Mouse (Mus musculus): ENCODE data around the gene Rac2. TPM values are rescaled to one million over a fixed set of nuclear protein-coding genes. Genes with fewer than 3 reads are reported as not detected.

Rac2 gene
- polyA plus RNA-seq, 1 experiment from 2014 or later, result 7.0 TPM

DNA sequence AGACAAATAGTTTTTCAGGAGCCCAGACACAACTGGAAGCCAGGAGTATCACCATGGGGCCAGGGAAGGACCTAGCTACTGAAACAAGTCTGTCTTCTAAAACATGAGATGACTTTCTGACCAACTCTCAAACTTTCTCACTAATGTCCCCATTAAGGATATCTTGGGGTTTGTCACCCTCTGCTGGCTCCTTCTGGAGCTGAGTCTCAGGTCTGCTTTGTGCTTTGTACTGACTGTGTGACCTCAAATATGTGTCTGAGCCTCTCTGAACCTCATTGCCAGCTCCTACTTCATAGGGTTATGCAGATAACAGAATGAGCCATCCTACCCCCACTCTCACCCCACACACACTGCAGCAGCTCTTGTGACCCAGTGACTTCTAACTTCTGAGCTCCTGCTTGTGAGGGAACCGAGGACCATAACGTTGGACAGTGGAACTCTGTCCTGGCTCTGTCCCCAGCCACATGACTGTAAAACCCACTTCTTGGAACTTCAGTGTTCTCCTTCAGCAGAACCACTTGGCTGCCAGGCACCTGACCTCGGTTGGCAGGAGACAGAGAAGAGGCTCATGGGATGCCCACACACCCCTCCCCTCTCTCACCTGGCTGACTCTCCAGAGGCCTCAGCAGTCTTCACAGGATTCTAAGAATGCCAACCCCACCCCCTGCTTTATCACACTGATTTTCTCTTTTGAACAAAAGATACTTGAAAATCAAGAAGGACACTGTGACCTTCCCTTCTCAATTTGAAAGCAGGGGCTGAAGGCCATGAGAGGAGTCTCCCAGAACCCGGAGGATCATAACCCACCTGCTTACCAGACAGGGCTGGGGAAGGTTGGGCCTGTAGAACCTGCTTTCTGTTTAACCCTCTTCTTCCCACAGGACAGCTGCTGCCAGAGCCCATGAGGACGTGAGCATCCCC is 24.9 kb downstream of the Rac2 start:
- no peak for DNase-seq
- Histone ChIP-seq H3K4me3 (replicated peaks; ENCODE audit: low read depth, low read length) (no peak overlapping the region), H3K9ac (replicated peaks; ENCODE audit: low read length) (no peak overlapping the region), H3K9me3 (ENCODE audit: control insufficient read depth, low read length) (peaks cover 4% of the 10 kb centered on the region; the same call in 1 of the 2 replicates), H3K4me1 (ENCODE audit: control insufficient read depth, insufficient read depth, low read length) (peaks cover 8% of the 10 kb centered on the region), H3K27ac (replicated peaks; ENCODE audit: low read depth, low read length) (no peak overlapping the region), H3K36me3 (ENCODE audit: control insufficient read depth, insufficient read depth, low read length) (no peaks in the 10 kb centered on the region), H3K4me2 (ENCODE audit: low read length) (no peak overlapping the region), H3K27me3 (ENCODE audit: control insufficient read depth, insufficient read depth, low read length) (no peaks in the 10 kb centered on the region)
- WGBS, result 50% methylated on average over 5 of the region's 5 CpGs
- no peak for ATAC-seq (ENCODE audit: low FRiP score, low TSS enrichment)

DNA sequence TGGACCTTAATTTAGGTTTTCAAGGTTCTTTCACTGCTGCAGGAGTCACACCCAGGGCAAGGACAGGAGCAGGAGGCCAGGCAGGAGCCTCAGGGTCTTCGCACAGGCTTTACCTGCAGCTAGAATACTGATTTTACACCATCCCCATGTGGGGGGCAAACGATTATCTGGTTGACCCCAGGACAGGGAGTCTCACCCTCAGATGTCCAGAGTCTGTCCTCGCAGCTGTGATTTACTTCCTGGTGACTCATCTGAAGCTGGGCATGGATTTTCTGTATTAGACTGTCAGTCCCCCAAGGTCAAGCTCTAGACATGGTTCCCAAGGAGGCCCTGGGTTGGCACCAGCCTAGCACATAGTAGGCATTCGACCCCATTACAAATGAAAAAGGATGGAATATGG is 26.5 kb downstream of the Rac2 start:
- Histone ChIP-seq H3K36me3 (ENCODE audit: control insufficient read depth, insufficient read depth, low read length) (no peaks in the 10 kb centered on the region), H3K9me3 (ENCODE audit: control insufficient read depth, low read length) (peaks cover 4% of the 10 kb centered on the region; the same call in 1 of the 2 replicates), H3K27me3 (ENCODE audit: control insufficient read depth, insufficient read depth, low read length) (no peaks in the 10 kb centered on the region), H3K9ac (replicated peaks; ENCODE audit: low read length) (no peak overlapping the region), H3K4me3 (replicated peaks; ENCODE audit: low read depth, low read length) (no peak overlapping the region), H3K4me1 (ENCODE audit: control insufficient read depth, insufficient read depth, low read length) (peaks cover 8% of the 10 kb centered on the region), H3K4me2 (ENCODE audit: low read length) (no peak overlapping the region), H3K27ac (replicated peaks; ENCODE audit: low read depth, low read length) (no peak overlapping the region)
- ATAC-seq (ENCODE audit: low FRiP score, low TSS enrichment), result no peak
- DNase-seq, result no peak
- 90% methylated on average over 4 of the region's 4 CpGs for WGBS

DNA sequence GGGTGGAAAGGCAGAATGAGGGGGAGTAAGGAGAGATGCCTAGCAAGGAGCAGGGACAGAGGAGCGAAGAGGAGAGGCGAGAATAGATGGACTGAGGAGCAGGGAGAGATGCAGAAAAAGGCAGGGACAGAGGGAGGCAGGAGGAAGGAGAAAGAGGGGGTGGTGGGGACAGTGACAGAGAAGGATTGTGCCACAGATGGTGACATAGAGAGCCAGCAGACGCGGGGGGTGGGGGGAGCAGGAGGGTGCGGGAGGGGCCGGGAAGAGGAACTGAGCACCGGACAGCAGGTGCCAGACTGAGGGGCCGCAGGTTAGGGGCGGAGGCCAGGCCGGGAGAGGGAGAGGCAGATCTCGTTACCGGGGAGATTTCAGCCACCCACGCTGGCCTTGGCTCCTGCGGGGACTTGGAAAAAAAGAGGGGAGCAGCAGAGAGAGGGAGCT is 28.0 kb downstream of the Rac2 start, which contains the start of gene Sstr3:
Gene Sstr3 (minus strand): TSS at position 125 of the 441 bp plus-strand sequence.
- Histone ChIP-seq H3K27ac (replicated peaks; ENCODE audit: low read depth, low read length) (no peak within 1 kb of the TSS), H3K9ac (replicated peaks; ENCODE audit: low read length) (peak within 1 kb of the TSS; percentile 35; the same call in 1 of the 2 replicates), H3K4me1 (ENCODE audit: control insufficient read depth, insufficient read depth, low read length) (peaks cover 8% of the 10 kb centered on the region), H3K4me3 (replicated peaks; ENCODE audit: low read depth, low read length) (no peak within 1 kb of the TSS), H3K27me3 (ENCODE audit: control insufficient read depth, insufficient read depth, low read length) (no peaks in the 10 kb centered on the region), H3K9me3 (ENCODE audit: control insufficient read depth, low read length) (no peaks in the 10 kb centered on the region), H3K36me3 (ENCODE audit: control insufficient read depth, insufficient read depth, low read length) (no peaks in the 10 kb centered on the region), H3K4me2 (ENCODE audit: low read length) (peak within 1 kb of the TSS; percentile 33)
- DNase-seq (no peak), ATAC-seq (ENCODE audit: low FRiP score, low TSS enrichment) (no peak)
- 11% methylated on average over 14 of the region's 14 CpGs for WGBS

DNA sequence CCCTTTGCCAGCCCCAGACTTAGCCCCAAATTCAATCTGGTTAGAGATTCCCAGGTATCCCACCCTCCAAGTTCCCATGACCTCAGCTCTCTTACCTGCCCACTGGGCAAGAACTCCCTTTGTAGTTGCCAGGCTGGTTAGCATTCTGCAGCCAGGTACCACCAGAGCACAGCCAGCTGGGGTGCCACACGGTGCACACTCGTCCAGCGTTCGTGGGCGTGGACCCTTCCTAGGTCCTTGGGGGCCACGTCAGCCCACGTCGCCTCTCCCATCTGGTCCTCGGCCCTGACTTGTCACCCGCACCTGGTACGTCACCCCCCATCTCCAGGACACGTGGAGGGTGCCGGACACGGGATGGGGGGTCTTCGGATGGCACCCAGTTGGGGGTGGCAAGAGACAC is 28.5 kb downstream of the Rac2 start:
- Histone ChIP-seq H3K4me1 (ENCODE audit: control insufficient read depth, insufficient read depth, low read length) (peaks cover 8% of the 10 kb centered on the region), H3K4me2 (ENCODE audit: low read length) (no peak overlapping the region), H3K36me3 (ENCODE audit: control insufficient read depth, insufficient read depth, low read length) (no peaks in the 10 kb centered on the region), H3K9ac (replicated peaks; ENCODE audit: low read length) (peak overlapping the region; percentile 35; the same call in 1 of the 2 replicates), H3K4me3 (replicated peaks; ENCODE audit: low read depth, low read length) (no peak overlapping the region), H3K27me3 (ENCODE audit: control insufficient read depth, insufficient read depth, low read length) (no peaks in the 10 kb centered on the region), H3K27ac (replicated peaks; ENCODE audit: low read depth, low read length) (no peak overlapping the region), H3K9me3 (ENCODE audit: control insufficient read depth, low read length) (no peaks in the 10 kb centered on the region)
- DNase-seq (no peak), ATAC-seq (ENCODE audit: low FRiP score, low TSS enrichment) (0 out of 2 replicates have a peak, but pooled peaks have one; percentile 31)
- WGBS, result 81% methylated on average over 15 of the region's 15 CpGs

DNA sequence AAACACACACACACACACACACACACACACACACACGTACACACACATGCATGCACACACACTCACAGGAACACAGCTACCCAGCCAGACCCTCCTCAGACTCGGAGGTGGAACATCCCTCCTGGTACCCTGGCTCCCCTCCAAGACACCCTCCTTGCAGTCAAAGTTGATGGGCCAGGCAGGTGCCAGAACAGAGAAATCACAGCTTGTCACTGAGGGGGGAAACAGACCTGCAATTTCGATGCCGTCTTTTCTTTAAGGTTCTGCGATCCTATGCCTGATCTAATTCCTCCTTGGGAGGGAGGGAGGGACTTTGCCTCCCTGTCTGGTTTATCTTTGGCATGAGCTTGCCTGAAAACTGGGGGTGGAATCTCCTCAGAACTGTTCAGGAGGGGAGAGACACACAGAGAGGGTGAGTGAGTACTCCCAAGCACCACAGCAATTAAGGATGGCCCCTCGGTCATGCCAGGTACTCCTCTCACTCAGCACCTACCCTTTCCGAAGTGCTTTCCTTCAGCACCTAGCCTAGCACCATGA is 29.7 kb downstream of the Rac2 start:
- Histone ChIP-seq H3K9ac (replicated peaks; ENCODE audit: low read length) (no peak overlapping the region), H3K27ac (replicated peaks; ENCODE audit: low read depth, low read length) (no peak overlapping the region), H3K9me3 (ENCODE audit: control insufficient read depth, low read length) (no peaks in the 10 kb centered on the region), H3K4me3 (replicated peaks; ENCODE audit: low read depth, low read length) (no peak overlapping the region), H3K36me3 (ENCODE audit: control insufficient read depth, insufficient read depth, low read length) (no peaks in the 10 kb centered on the region), H3K27me3 (ENCODE audit: control insufficient read depth, insufficient read depth, low read length) (no peaks in the 10 kb centered on the region), H3K4me2 (ENCODE audit: low read length) (no peak overlapping the region), H3K4me1 (ENCODE audit: control insufficient read depth, insufficient read depth, low read length) (peaks cover 8% of the 10 kb centered on the region)
- DNase-seq (no peak), ATAC-seq (ENCODE audit: low FRiP score, low TSS enrichment) (no peak)
- WGBS, result 69% methylated on average over 7 of the region's 7 CpGs

DNA sequence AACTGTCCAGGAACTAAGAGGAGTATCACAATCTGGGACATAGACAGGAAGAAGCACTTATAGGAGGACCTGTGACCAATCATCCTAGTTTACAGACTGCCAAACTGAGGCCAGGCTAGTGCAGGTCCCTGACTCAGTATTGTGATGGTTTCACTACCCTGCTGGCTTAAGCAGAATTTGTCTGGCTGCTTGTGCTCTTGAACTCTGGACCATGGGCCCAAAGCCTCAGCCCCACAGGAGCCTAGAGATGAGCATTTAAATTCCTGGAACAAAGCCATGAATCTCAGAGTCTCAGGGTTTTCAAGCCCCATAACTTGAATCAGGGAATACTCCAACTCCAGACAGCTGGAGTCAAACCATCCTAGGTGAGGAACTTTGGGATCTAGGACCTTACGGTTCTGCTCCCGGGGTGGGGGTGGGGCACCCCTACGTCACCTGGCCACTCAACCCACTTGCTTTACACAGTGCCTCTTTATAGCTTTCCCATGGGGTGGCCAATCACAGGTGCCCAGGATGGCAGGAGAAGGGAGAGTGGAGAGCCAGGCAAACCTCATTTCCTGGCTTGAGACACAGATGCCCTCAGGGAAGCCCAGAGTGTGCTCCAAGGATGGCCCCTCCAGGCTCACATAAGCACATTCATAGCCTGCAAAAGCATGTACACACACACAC is 30.4 kb downstream of the Rac2 start:
- 80% methylated on average over 3 of the region's 3 CpGs for WGBS
- no peak for ATAC-seq (ENCODE audit: low FRiP score, low TSS enrichment)

DNA sequence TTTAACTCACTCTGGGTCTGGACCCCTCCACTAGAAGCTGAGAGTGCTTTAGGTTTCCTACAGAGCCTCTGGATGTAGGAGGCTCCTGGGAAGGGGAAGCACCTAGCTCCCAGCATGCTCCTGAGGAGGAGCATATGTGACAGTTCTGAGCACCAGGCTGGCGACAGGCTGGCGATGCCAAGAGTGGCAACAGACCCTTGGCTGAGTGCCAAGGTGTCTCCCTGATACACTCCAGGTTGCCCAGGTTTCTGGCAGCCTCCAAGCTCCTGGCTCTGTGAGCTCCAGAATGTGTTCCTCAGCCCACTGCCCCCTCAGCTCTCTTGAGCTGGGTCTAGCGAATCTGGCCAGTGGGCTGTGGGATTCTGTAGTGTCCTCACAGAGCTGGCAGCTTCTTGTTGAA is 31.0 kb downstream of the Rac2 start:
- Histone ChIP-seq H3K4me2 (ENCODE audit: low read length) (no peak overlapping the region), H3K9ac (replicated peaks; ENCODE audit: low read length) (no peak overlapping the region), H3K9me3 (ENCODE audit: control insufficient read depth, low read length) (no peaks in the 10 kb centered on the region), H3K4me1 (ENCODE audit: control insufficient read depth, insufficient read depth, low read length) (peaks cover 8% of the 10 kb centered on the region), H3K27me3 (ENCODE audit: control insufficient read depth, insufficient read depth, low read length) (no peaks in the 10 kb centered on the region), H3K4me3 (replicated peaks; ENCODE audit: low read depth, low read length) (no peak overlapping the region), H3K36me3 (ENCODE audit: control insufficient read depth, insufficient read depth, low read length) (no peaks in the 10 kb centered on the region), H3K27ac (replicated peaks; ENCODE audit: low read depth, low read length) (no peak overlapping the region)
- WGBS, result 70% methylated on average over 3 of the region's 3 CpGs
- ATAC-seq (ENCODE audit: low FRiP score, low TSS enrichment) (no peak), DNase-seq (peak; percentile 52)

More for the DNA sequence above, 30.4 kb downstream of the Rac2 start:
- Histone ChIP-seq H3K27ac (replicated peaks; ENCODE audit: low read depth, low read length) (no peak overlapping the region), H3K9ac (replicated peaks; ENCODE audit: low read length) (no peak overlapping the region), H3K4me1 (ENCODE audit: control insufficient read depth, insufficient read depth, low read length) (peaks cover 8% of the 10 kb centered on the region), H3K27me3 (ENCODE audit: control insufficient read depth, insufficient read depth, low read length) (no peaks in the 10 kb centered on the region), H3K36me3 (ENCODE audit: control insufficient read depth, insufficient read depth, low read length) (no peaks in the 10 kb centered on the region), H3K4me2 (ENCODE audit: low read length) (no peak overlapping the region), H3K4me3 (replicated peaks; ENCODE audit: low read depth, low read length) (no peak overlapping the region), H3K9me3 (ENCODE audit: control insufficient read depth, low read length) (no peaks in the 10 kb centered on the region)
- no peak for DNase-seq

DNA sequence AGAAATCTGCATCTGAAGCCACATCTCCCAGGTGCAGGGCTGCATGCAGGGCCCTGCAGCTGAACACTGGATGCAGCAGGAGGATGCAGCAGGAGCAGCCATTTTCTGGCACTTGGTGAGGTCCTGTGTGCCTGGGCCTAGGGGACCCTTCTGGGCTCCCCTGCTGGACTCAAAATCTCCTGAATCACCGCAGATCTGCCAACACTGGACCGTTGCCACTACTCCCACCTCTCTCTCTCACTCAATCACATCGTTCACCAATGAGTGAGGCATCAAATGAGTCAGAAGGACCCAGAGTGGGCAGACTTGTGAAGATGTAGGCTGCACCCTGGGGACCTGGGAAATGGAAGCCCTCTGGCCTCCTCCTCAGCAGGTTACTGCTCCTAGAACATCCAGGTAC is 31.5 kb downstream of the Rac2 start:
- H3K4me2 ChIP-seq (ENCODE audit: low read length), result no peak overlapping the region
- WGBS, result 81% methylated on average over 3 of the region's 3 CpGs
- no peaks in the 10 kb centered on the region for H3K36me3 ChIP-seq (ENCODE audit: control insufficient read depth, insufficient read depth, low read length)
- no peak overlapping the region for H3K4me3 ChIP-seq (replicated peaks; ENCODE audit: low read depth, low read length)
- H3K9me3 ChIP-seq (ENCODE audit: control insufficient read depth, low read length), result no peaks in the 10 kb centered on the region
- H3K27ac ChIP-seq (replicated peaks; ENCODE audit: low read depth, low read length), result no peak overlapping the region
- ATAC-seq (ENCODE audit: low FRiP score, low TSS enrichment), result no peak
- H3K9ac ChIP-seq (replicated peaks; ENCODE audit: low read length), result no peak overlapping the region
- DNase-seq, result no peak
- H3K27me3 ChIP-seq (ENCODE audit: control insufficient read depth, insufficient read depth, low read length), result no peaks in the 10 kb centered on the region
- H3K4me1 ChIP-seq (ENCODE audit: control insufficient read depth, insufficient read depth, low read length), result peaks cover 10% of the 10 kb centered on the region

Measured in midbrain, embryonic 14.5 days (tissue).